Mouse (Mus musculus): ENCODE data around the gene Mbnl2.
A peak's percentile ranks its signal among the peaks of the same experiment; 100 is the strongest.

Mbnl2 gene

GRCm38 (mm10) chr14:120324883-120325480, 49.5 kb downstream of the Mbnl2 start:
- no peak for DNase-seq (ENCODE audit: low read depth, low spot score)

GRCm38 (mm10) chr14:120325673-120326072, 50.2 kb downstream of the Mbnl2 start:
- DNase-seq (ENCODE audit: low read depth, low spot score), result no peak

GRCm38 (mm10) chr14:120330454-120330853, 55.0 kb downstream of the Mbnl2 start:
- peak; percentile 60 for DNase-seq (ENCODE audit: low read depth, low spot score)

GRCm38 (mm10) chr14:120330881-120331514, 55.5 kb downstream of the Mbnl2 start:
- DNase-seq (ENCODE audit: low read depth, low spot score), result no peak

- no peak for DNase-seq (ENCODE audit: low read depth, low spot score)
These were observed 58.2 kb downstream of the Mbnl2 start for GRCm38 (mm10) chr14:120333465-120334243.

- no peak for DNase-seq (ENCODE audit: low read depth, low spot score)
These were observed 59.9 kb downstream of the Mbnl2 start for GRCm38 (mm10) chr14:120335366-120335765.

GRCm38 (mm10) chr14:120335871-120336270, 60.4 kb downstream of the Mbnl2 start:
- DNase-seq (ENCODE audit: low read depth, low spot score), result no peak

GRCm38 (mm10) chr14:120336380-120336779, 60.9 kb downstream of the Mbnl2 start:
- no peak for DNase-seq (ENCODE audit: low read depth, low spot score)

- DNase-seq (ENCODE audit: low read depth, low spot score), result no peak
These were observed 61.4 kb downstream of the Mbnl2 start for GRCm38 (mm10) chr14:120336841-120337240.

GRCm38 (mm10) chr14:120337731-120338462, 62.4 kb downstream of the Mbnl2 start:
- peak; percentile 55 for DNase-seq (ENCODE audit: low read depth, low spot score)

GRCm38 (mm10) chr14:120338706-120339105, 63.2 kb downstream of the Mbnl2 start:
- DNase-seq (ENCODE audit: low read depth, low spot score), result no peak

GRCm38 (mm10) chr14:120341912-120342311, 66.4 kb downstream of the Mbnl2 start:
- DNase-seq (ENCODE audit: low read depth, low spot score), result no peak

GRCm38 (mm10) chr14:120342321-120342720, 66.9 kb downstream of the Mbnl2 start:
- no peak for DNase-seq (ENCODE audit: low read depth, low spot score)

- DNase-seq (ENCODE audit: low read depth, low spot score), result no peak
These were observed 69.2 kb downstream of the Mbnl2 start for GRCm38 (mm10) chr14:120344641-120345040.

GRCm38 (mm10) chr14:120347410-120348315, 72.2 kb downstream of the Mbnl2 start:
- DNase-seq (ENCODE audit: low read depth, low spot score), result no peak

GRCm38 (mm10) chr14:120349332-120349731, 73.9 kb downstream of the Mbnl2 start:
- no peak for DNase-seq (ENCODE audit: low read depth, low spot score)

- no peak for DNase-seq (ENCODE audit: low read depth, low spot score)
These were observed 76.8 kb downstream of the Mbnl2 start for GRCm38 (mm10) chr14:120352136-120352843.

- no peak for DNase-seq (ENCODE audit: low read depth, low spot score)
These were observed 77.7 kb downstream of the Mbnl2 start for GRCm38 (mm10) chr14:120353211-120353610.

- no peak for DNase-seq (ENCODE audit: low read depth, low spot score)
These were observed 79.1 kb downstream of the Mbnl2 start for GRCm38 (mm10) chr14:120354595-120354994.

- DNase-seq (ENCODE audit: low read depth, low spot score), result no peak
These were observed 79.7 kb downstream of the Mbnl2 start for GRCm38 (mm10) chr14:120355040-120355741.

Data from telencephalon, adult 2 months (tissue).